Mouse (Mus musculus) limb, embryonic 15.5 days (tissue): Measurements from ENCODE around the gene Gpr152. TPM values are rescaled to one million over a fixed set of nuclear protein-coding genes. Genes with fewer than 3 reads are reported as not detected.

ENCODE experiments used
- ATAC-seq: fragments of 200-750 bp; cut with Nextera tagmentation; 2 replicates; pipeline ENCODE4 v1.8.0; 2017; ENCODE audit warnings: low read depth, moderate TSS enrichment; ENCODE audit not compliant: insufficient number of reproducible peaks, low FRiP score, low TSS enrichment
- H3K27ac ChIP-seq: fragments of 300-500 bp; sonication (generic); 2 replicates; pipeline ENCODE4 v1.5.1; 2015; ENCODE audit warnings: moderate library complexity, mild to moderate bottlenecking, inconsistent platforms
- H3K27me3 ChIP-seq: fragments of 300-500 bp; sonication (generic); 2 replicates; pipeline ENCODE4 v1.6.1; 2015; ENCODE audit warnings: inconsistent platforms
- H3K36me3 ChIP-seq: fragments of 300-500 bp; sonication (generic); 2 replicates; pipeline ENCODE4 v1.6.1; 2015; ENCODE audit warnings: inconsistent platforms
- H3K4me1 ChIP-seq: fragments of 300-500 bp; sonication (generic); 2 replicates; pipeline ENCODE4 v1.6.1; 2015; ENCODE audit warnings: inconsistent platforms
- H3K4me2 ChIP-seq: fragments of 300-500 bp; sonication (generic); 2 replicates; pipeline ENCODE4 v1.6.1; 2015; ENCODE audit warnings: mild to moderate bottlenecking, inconsistent platforms
- H3K4me3 ChIP-seq: fragments of 300-500 bp; sonication (generic); 2 replicates; pipeline ENCODE4 v1.5.1; 2015; ENCODE audit warnings: mild to moderate bottlenecking, inconsistent platforms
- H3K9ac ChIP-seq: fragments of 300-500 bp; sonication (generic); 2 replicates; pipeline ENCODE4 v1.6.1; 2015; ENCODE audit warnings: inconsistent platforms
- H3K9me3 ChIP-seq: fragments of 300-500 bp; sonication (generic); 2 replicates; pipeline ENCODE4 v1.6.1; 2016; ENCODE audit warnings: inconsistent platforms
- WGBS: fragments of 180-500 bp; shearing (Covaris S2); methylation state at CpG from one replicate; pipeline ENCODE4 v1.1.7; 2015; 5-methylcytosine and 5-hydroxymethylcytosine counted together
- polyA plus RNA-seq: library from polyadenylated mRNA; unstranded; fragments of >200 nt; fragmentation: Nextera tagmentation; extraction: Ambion mirVana; gene quantifications from 2 replicates; pipeline ENCODE4 v1.2.1, GENCODE M21; 2015

Gpr152 gene
- polyA plus RNA-seq, 1 experiment from 2014 or later = not detected

- H3K4me1 ChIP-seq = peaks cover 53% of the 10 kb centered on the region
- H3K27me3 ChIP-seq = peaks cover 36% of the 10 kb centered on the region
- no peaks in the 10 kb centered on the region for H3K9me3 ChIP-seq
- H3K36me3 ChIP-seq = no peaks in the 10 kb centered on the region
- no peak within 1 kb of the TSS for H3K27ac ChIP-seq
- 0 out of 2 replicates have a peak, but pooled peaks have one; percentile 8 for ATAC-seq
- peak within 1 kb of the TSS; percentile 33 for H3K9ac ChIP-seq
- WGBS = 1% methylated on average over 53 of the region's 53 CpGs
- H3K4me2 ChIP-seq = peak within 1 kb of the TSS; percentile 93
- H3K4me3 ChIP-seq = peak within 1 kb of the TSS; percentile 43
These were observed 39.5 kb upstream of the Gpr152 start, which contains the start of gene Pitpnm1 for GRCm38 (mm10) chr19:4099837-4100717. Gene Pitpnm1, plus strand, starts transcription at chr19:4099998.

GRCm38 (mm10) chr19:4100718-4101261, 38.8 kb upstream of the Gpr152 start:
- H3K9ac ChIP-seq = peak overlapping the region; percentile 33
- H3K27me3 ChIP-seq = peaks cover 36% of the 10 kb centered on the region
- 2% methylated on average over 52 of the region's 52 CpGs for WGBS
- H3K27ac ChIP-seq = no peak overlapping the region
- no peaks in the 10 kb centered on the region for H3K36me3 ChIP-seq
- H3K4me2 ChIP-seq = peak overlapping the region; percentile 93
- no peak for ATAC-seq
- H3K4me3 ChIP-seq = peak overlapping the region; percentile 43
- H3K9me3 ChIP-seq = no peaks in the 10 kb centered on the region
- H3K4me1 ChIP-seq = peaks cover 53% of the 10 kb centered on the region

- no peak overlapping the region for H3K9ac ChIP-seq
- H3K27ac ChIP-seq = no peak overlapping the region
- H3K4me2 ChIP-seq = no peak overlapping the region
- no peaks in the 10 kb centered on the region for H3K36me3 ChIP-seq
- WGBS = 72% methylated on average over 6 of the region's 6 CpGs
- H3K9me3 ChIP-seq = no peaks in the 10 kb centered on the region
- H3K4me1 ChIP-seq = peaks cover 47% of the 10 kb centered on the region
- ATAC-seq = no peak
- H3K4me3 ChIP-seq = peak overlapping the region; percentile 43; the same call in 1 of the 2 replicates
- peaks cover 36% of the 10 kb centered on the region for H3K27me3 ChIP-seq
These were observed 38.1 kb upstream of the Gpr152 start for GRCm38 (mm10) chr19:4101466-4101865.

- no peak overlapping the region for H3K4me3 ChIP-seq
- 88% methylated on average over 2 of the region's 2 CpGs for WGBS
- no peaks in the 10 kb centered on the region for H3K9me3 ChIP-seq
- peaks cover 36% of the 10 kb centered on the region for H3K27me3 ChIP-seq
- H3K4me2 ChIP-seq = no peak overlapping the region
- peaks cover 42% of the 10 kb centered on the region for H3K4me1 ChIP-seq
- no peak for ATAC-seq
- no peak overlapping the region for H3K27ac ChIP-seq
- no peaks in the 10 kb centered on the region for H3K36me3 ChIP-seq
- no peak overlapping the region for H3K9ac ChIP-seq
These were observed 37.5 kb upstream of the Gpr152 start for GRCm38 (mm10) chr19:4102049-4102448.

GRCm38 (mm10) chr19:4102626-4103025, 37.0 kb upstream of the Gpr152 start:
- no peak overlapping the region for H3K27ac ChIP-seq
- 93% methylated on average over 12 of the region's 12 CpGs for WGBS
- H3K4me2 ChIP-seq = no peak overlapping the region
- H3K9me3 ChIP-seq = no peaks in the 10 kb centered on the region
- peaks cover 36% of the 10 kb centered on the region for H3K4me1 ChIP-seq
- no peak overlapping the region for H3K4me3 ChIP-seq
- no peak overlapping the region for H3K9ac ChIP-seq
- peaks cover 36% of the 10 kb centered on the region for H3K27me3 ChIP-seq
- ATAC-seq = no peak
- no peaks in the 10 kb centered on the region for H3K36me3 ChIP-seq

GRCm38 (mm10) chr19:4103294-4103693, 36.3 kb upstream of the Gpr152 start:
- H3K36me3 ChIP-seq = no peaks in the 10 kb centered on the region
- no peak for ATAC-seq
- H3K27ac ChIP-seq = no peak overlapping the region
- no peak overlapping the region for H3K4me3 ChIP-seq
- H3K9ac ChIP-seq = no peak overlapping the region
- peaks cover 36% of the 10 kb centered on the region for H3K27me3 ChIP-seq
- H3K4me1 ChIP-seq = peaks cover 30% of the 10 kb centered on the region
- WGBS = 93% methylated on average over 18 of the region's 18 CpGs
- H3K4me2 ChIP-seq = no peak overlapping the region
- H3K9me3 ChIP-seq = no peaks in the 10 kb centered on the region

- Histone ChIP-seq H3K4me2 (no peak overlapping the region), H3K4me1 (peaks cover 25% of the 10 kb centered on the region), H3K9me3 (no peaks in the 10 kb centered on the region), H3K4me3 (no peak overlapping the region), H3K9ac (no peak overlapping the region), H3K27ac (no peak overlapping the region), H3K27me3 (peaks cover 36% of the 10 kb centered on the region), H3K36me3 (no peaks in the 10 kb centered on the region)
- 59% methylated on average over 3 of the region's 3 CpGs for WGBS
- no peak for ATAC-seq
These were observed 35.8 kb upstream of the Gpr152 start for GRCm38 (mm10) chr19:4103792-4104191.

GRCm38 (mm10) chr19:4104675-4105194, 34.9 kb upstream of the Gpr152 start:
- peaks cover 31% of the 10 kb centered on the region for H3K27me3 ChIP-seq
- H3K4me2 ChIP-seq = no peak overlapping the region
- 87% methylated on average over 16 of the region's 16 CpGs for WGBS
- peaks cover 16% of the 10 kb centered on the region for H3K4me1 ChIP-seq
- no peak overlapping the region for H3K9ac ChIP-seq
- no peaks in the 10 kb centered on the region for H3K36me3 ChIP-seq
- no peak overlapping the region for H3K4me3 ChIP-seq
- H3K9me3 ChIP-seq = no peaks in the 10 kb centered on the region
- H3K27ac ChIP-seq = no peak overlapping the region
- no peak for ATAC-seq

- H3K4me3 ChIP-seq = no peak overlapping the region
- no peaks in the 10 kb centered on the region for H3K9me3 ChIP-seq
- peaks cover 3% of the 10 kb centered on the region for H3K36me3 ChIP-seq
- H3K9ac ChIP-seq = no peak overlapping the region
- WGBS = 91% methylated on average over 14 of the region's 14 CpGs
- no peaks in the 10 kb centered on the region for H3K4me1 ChIP-seq
- no peak for ATAC-seq
- H3K4me2 ChIP-seq = no peak overlapping the region
- H3K27ac ChIP-seq = no peak overlapping the region
- H3K27me3 ChIP-seq = peaks cover 12% of the 10 kb centered on the region
These were observed 32.9 kb upstream of the Gpr152 start for GRCm38 (mm10) chr19:4106654-4107053.

- peaks cover 21% of the 10 kb centered on the region for H3K36me3 ChIP-seq
- H3K9me3 ChIP-seq = no peaks in the 10 kb centered on the region
- no peak overlapping the region for H3K4me2 ChIP-seq
- 80% methylated on average over 9 of the region's 9 CpGs for WGBS
- ATAC-seq = no peak
- H3K27ac ChIP-seq = no peak overlapping the region
- H3K4me1 ChIP-seq = peaks cover 5% of the 10 kb centered on the region
- H3K4me3 ChIP-seq = no peak overlapping the region
- H3K9ac ChIP-seq = no peak overlapping the region
- no peaks in the 10 kb centered on the region for H3K27me3 ChIP-seq
These were observed 31.1 kb upstream of the Gpr152 start for GRCm38 (mm10) chr19:4108535-4108934.

GRCm38 (mm10) chr19:4112063-4112960, 27.3 kb upstream of the Gpr152 start:
- peaks cover 59% of the 10 kb centered on the region for H3K36me3 ChIP-seq
- 96% methylated on average over 26 of the region's 26 CpGs for WGBS
- ATAC-seq = no peak
- no peak overlapping the region for H3K4me3 ChIP-seq
- H3K4me1 ChIP-seq = peaks cover 18% of the 10 kb centered on the region
- no peak overlapping the region for H3K4me2 ChIP-seq
- no peaks in the 10 kb centered on the region for H3K27me3 ChIP-seq
- H3K27ac ChIP-seq = no peak overlapping the region
- no peak overlapping the region for H3K9ac ChIP-seq
- H3K9me3 ChIP-seq = no peaks in the 10 kb centered on the region
